Mouse (Mus musculus): ENCODE results near the gene Mterf4. TPM values are rescaled to one million over a fixed set of nuclear protein-coding genes. Genes with fewer than 3 reads are reported as not detected.
"Not testable (repeated sequence)": the region's sequence is repeated elsewhere in the genome, so short reads cannot be mapped to it uniquely, and the experiment has no call there.

Mterf4 gene
- polyA plus RNA-seq, 2 experiments = 20.3 to 23.6 TPM

DNA sequence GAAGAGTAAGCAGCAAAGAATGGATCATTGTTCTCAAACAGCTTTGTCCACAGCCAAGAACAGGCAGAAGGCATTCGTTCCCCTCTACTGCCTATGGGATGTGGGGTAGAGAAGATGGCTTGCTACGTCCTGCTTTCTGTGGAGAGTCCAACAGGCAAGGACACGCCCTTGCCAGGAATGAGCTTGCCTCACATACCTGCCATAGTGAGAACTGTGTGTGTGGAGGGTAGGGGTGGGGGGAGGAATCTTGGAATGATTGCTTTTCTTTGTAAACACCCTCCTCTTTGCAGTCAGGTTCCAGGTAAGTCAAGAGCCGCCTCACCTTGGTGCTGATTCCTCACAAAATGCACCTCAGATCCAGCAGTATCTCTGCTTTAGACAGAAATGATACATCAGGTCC lies 5.9 kb downstream of the Mterf4 start:
- Histone ChIP-seq H3K4me3 (replicated peaks; ENCODE audit: low read length) (no peak overlapping the region), H3K4me1 (ENCODE audit: control insufficient read depth, insufficient read depth, low read length) (peaks cover 2% of the 10 kb centered on the region; the same call in 1 of the 2 replicates), H3K27me3 (ENCODE audit: control insufficient read depth, insufficient read depth, low read length) (no peaks in the 10 kb centered on the region), H3K4me2 (replicated peaks; ENCODE audit: low read depth, low read length, severe bottlenecking) (no peak overlapping the region), H3K9ac (ENCODE audit: low read depth, low read length, severe bottlenecking) (no peak overlapping the region), H3K9me3 (ENCODE audit: control insufficient read depth, low read length) (no peaks in the 10 kb centered on the region), H3K36me3 (ENCODE audit: control insufficient read depth, insufficient read depth, low read length) (peaks cover 86% of the 10 kb centered on the region), H3K27ac (replicated peaks; ENCODE audit: low read depth, low read length) (no peak overlapping the region)
- 80% methylated on average over 4 of the region's 4 CpGs for WGBS
- DNase-seq (ENCODE audit: low spot score) (no peak), ATAC-seq (ENCODE audit: low FRiP score, low read depth) (no peak)
- no peak for TF ChIP-seq POLR2A (IDR thresholded peaks at IDR 0.05; ENCODE audit: borderline replicate concordance, extremely low read depth, insufficient read depth, insufficient read length)

DNA sequence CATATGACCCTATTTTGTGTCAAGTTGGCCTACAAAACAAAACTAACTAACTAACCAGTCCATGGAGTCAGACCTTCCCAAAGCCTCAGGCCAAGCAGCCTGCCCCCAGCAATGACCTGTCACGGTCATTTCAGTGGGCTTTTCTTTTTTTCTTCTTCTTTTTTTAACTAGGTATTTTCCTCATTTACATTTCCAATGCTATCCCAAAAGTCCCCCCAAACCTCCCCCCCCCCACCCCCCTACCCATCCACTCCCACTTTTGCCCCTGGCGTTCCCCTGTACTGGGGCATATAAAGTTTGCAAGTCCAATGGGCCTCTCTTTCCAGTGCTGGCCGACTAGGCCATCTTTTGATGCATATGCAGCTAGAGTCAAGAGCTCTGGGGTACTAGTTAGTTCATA lies 11.2 kb downstream of the Mterf4 start:
- not testable (repeated sequence) for DNase-seq (ENCODE audit: low spot score); H3K9ac ChIP-seq (ENCODE audit: low read depth, low read length, severe bottlenecking); H3K4me3 ChIP-seq (replicated peaks; ENCODE audit: low read length); H3K27ac ChIP-seq (replicated peaks; ENCODE audit: low read depth, low read length); H3K4me2 ChIP-seq (replicated peaks; ENCODE audit: low read depth, low read length, severe bottlenecking); H3K27me3 ChIP-seq (ENCODE audit: control insufficient read depth, insufficient read depth, low read length); ATAC-seq (ENCODE audit: low FRiP score, low read depth); H3K9me3 ChIP-seq (ENCODE audit: control insufficient read depth, low read length); H3K4me1 ChIP-seq (ENCODE audit: control insufficient read depth, insufficient read depth, low read length)
- 88% methylated on average over 3 of the region's 3 CpGs for WGBS
- peaks cover 74% of the 10 kb centered on the region for H3K36me3 ChIP-seq (ENCODE audit: control insufficient read depth, insufficient read depth, low read length)

DNA sequence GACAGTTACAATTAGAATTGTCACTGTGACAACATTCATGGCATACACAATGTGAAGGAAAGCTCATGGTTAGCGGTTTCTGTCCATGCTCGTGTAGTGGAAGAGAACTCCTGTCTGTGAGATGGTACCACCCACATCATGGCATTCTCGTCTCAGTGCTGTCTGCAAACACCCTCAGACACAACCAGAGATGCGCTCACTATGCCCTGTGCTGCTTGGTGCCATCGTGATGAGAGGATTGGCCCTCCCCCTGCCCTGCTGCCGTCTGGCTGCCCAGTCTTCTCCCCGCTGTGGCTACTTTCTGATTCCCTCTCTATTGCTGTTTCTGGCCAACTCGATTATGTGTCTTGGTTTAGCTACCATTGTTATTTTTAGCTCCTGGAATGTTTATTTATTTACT lies 13.7 kb downstream of the Mterf4 start:
- no peak for TF ChIP-seq POLR2A (IDR thresholded peaks at IDR 0.05; ENCODE audit: borderline replicate concordance, extremely low read depth, insufficient read depth, insufficient read length)
- no peak overlapping the region for H3K9ac ChIP-seq (ENCODE audit: low read depth, low read length, severe bottlenecking)
- peaks cover 70% of the 10 kb centered on the region for H3K36me3 ChIP-seq (ENCODE audit: control insufficient read depth, insufficient read depth, low read length)
- H3K27me3 ChIP-seq (ENCODE audit: control insufficient read depth, insufficient read depth, low read length) = no peaks in the 10 kb centered on the region
- ATAC-seq (ENCODE audit: low FRiP score, low read depth) (no peak), DNase-seq (ENCODE audit: low spot score) (no peak)
- H3K4me1 ChIP-seq (ENCODE audit: control insufficient read depth, insufficient read depth, low read length) = no peaks in the 10 kb centered on the region
- H3K4me2 ChIP-seq (replicated peaks; ENCODE audit: low read depth, low read length, severe bottlenecking) = no peak overlapping the region
- no peak overlapping the region for H3K4me3 ChIP-seq (replicated peaks; ENCODE audit: low read length)
- no peak overlapping the region for H3K27ac ChIP-seq (replicated peaks; ENCODE audit: low read depth, low read length)
- 80% methylated on average over 8 of the region's 8 CpGs for WGBS
- H3K9me3 ChIP-seq (ENCODE audit: control insufficient read depth, low read length) = no peaks in the 10 kb centered on the region

DNA sequence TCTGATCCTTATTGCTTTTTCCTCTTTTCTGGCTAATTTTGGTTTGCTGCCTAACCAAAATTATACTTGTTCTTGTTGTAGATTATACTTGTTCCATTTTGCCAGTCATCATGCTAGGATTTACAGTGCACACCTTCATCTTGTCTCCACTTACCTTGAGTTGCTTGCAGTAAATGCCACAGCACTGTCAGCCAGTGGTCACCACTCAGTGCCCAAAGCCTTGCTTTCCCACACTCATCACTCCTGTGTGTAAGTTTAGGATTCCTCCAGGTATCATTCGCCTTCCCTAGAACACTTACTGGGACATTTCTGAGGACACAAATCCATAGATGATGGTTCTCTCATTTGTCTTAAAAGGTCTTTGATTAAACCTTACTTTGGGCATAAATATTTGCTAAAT lies 14.1 kb downstream of the Mterf4 start:
- peaks cover 70% of the 10 kb centered on the region for H3K36me3 ChIP-seq (ENCODE audit: control insufficient read depth, insufficient read depth, low read length)
- TF ChIP-seq POLR2A (IDR thresholded peaks at IDR 0.05; ENCODE audit: borderline replicate concordance, extremely low read depth, insufficient read depth, insufficient read length) = no peak
- no peak overlapping the region for H3K27ac ChIP-seq (replicated peaks; ENCODE audit: low read depth, low read length)
- WGBS = 95% methylated on average over 1 of the region's 1 CpGs
- H3K27me3 ChIP-seq (ENCODE audit: control insufficient read depth, insufficient read depth, low read length) = no peaks in the 10 kb centered on the region
- H3K4me3 ChIP-seq (replicated peaks; ENCODE audit: low read length) = no peak overlapping the region
- no peaks in the 10 kb centered on the region for H3K9me3 ChIP-seq (ENCODE audit: control insufficient read depth, low read length)
- no peak overlapping the region for H3K9ac ChIP-seq (ENCODE audit: low read depth, low read length, severe bottlenecking)
- ATAC-seq (ENCODE audit: low FRiP score, low read depth) (no peak), DNase-seq (ENCODE audit: low spot score) (no peak)
- no peak overlapping the region for H3K4me2 ChIP-seq (replicated peaks; ENCODE audit: low read depth, low read length, severe bottlenecking)
- H3K4me1 ChIP-seq (ENCODE audit: control insufficient read depth, insufficient read depth, low read length) = no peaks in the 10 kb centered on the region

DNA sequence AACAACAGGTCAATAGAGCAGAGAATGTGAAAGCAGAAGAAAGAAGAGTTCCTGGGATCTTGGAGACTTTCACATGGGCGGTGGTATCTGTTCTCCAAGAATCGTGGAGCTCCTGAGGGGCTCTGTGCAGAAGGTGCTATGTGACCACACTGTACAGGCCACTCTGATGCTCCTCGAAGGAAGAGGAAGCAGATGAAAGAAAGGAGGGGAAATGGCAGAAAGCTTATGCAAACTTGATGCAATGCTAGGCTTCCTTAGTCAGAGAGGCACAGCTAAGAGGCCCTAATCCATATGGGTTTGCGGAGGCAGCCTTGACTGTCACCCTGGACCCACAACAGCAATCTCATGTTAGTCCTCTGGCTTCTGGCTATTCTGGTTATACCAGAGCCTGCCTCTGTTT lies 14.8 kb downstream of the Mterf4 start:
- H3K27me3 ChIP-seq (ENCODE audit: control insufficient read depth, insufficient read depth, low read length) = no peaks in the 10 kb centered on the region
- no peak overlapping the region for H3K9ac ChIP-seq (ENCODE audit: low read depth, low read length, severe bottlenecking)
- no peak for TF ChIP-seq POLR2A (IDR thresholded peaks at IDR 0.05; ENCODE audit: borderline replicate concordance, extremely low read depth, insufficient read depth, insufficient read length)
- no peak overlapping the region for H3K27ac ChIP-seq (replicated peaks; ENCODE audit: low read depth, low read length)
- DNase-seq (ENCODE audit: low spot score) (no peak), ATAC-seq (ENCODE audit: low FRiP score, low read depth) (no peak)
- H3K4me3 ChIP-seq (replicated peaks; ENCODE audit: low read length) = no peak overlapping the region
- peaks cover 70% of the 10 kb centered on the region for H3K36me3 ChIP-seq (ENCODE audit: control insufficient read depth, insufficient read depth, low read length)
- no peaks in the 10 kb centered on the region for H3K9me3 ChIP-seq (ENCODE audit: control insufficient read depth, low read length)
- H3K4me2 ChIP-seq (replicated peaks; ENCODE audit: low read depth, low read length, severe bottlenecking) = no peak overlapping the region
- 81% methylated on average over 4 of the region's 4 CpGs for WGBS
- no peaks in the 10 kb centered on the region for H3K4me1 ChIP-seq (ENCODE audit: control insufficient read depth, insufficient read depth, low read length)

DNA sequence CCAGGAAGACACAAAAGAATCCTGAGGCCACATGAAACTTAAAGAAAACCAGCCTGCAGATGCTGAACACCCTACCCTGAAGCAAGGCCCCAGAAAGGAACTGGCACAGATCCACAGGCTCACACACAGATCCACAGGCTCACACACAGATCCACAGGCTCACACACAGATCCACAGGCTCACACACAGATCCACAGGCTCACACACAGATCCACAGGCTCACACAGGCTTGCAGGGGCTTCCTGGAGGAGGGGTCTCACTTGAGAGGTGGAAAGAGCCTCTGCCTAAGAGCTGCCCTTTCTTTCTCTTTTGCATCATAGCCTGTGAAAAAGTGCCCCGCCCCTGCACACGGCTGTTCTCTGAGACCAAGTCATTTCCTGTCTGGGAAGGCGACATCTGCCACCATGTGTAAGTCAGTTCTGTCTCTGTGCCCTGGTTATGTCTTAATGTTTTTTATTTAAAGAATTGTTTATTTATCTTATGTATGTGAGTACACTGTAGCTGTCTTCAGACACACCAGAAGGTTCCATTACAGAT lies 16.0 kb downstream of the Mterf4 start:
- H3K4me2 ChIP-seq (replicated peaks; ENCODE audit: low read depth, low read length, severe bottlenecking) = no peak overlapping the region
- H3K27me3 ChIP-seq (ENCODE audit: control insufficient read depth, insufficient read depth, low read length) = no peaks in the 10 kb centered on the region
- H3K9me3 ChIP-seq (ENCODE audit: control insufficient read depth, low read length) = no peaks in the 10 kb centered on the region
- H3K27ac ChIP-seq (replicated peaks; ENCODE audit: low read depth, low read length) = no peak overlapping the region
- H3K9ac ChIP-seq (ENCODE audit: low read depth, low read length, severe bottlenecking) = no peak overlapping the region
- 59% methylated on average over 3 of the region's 3 CpGs for WGBS
- DNase-seq (ENCODE audit: low spot score) (no peak), ATAC-seq (ENCODE audit: low FRiP score, low read depth) (no peak)
- H3K36me3 ChIP-seq (ENCODE audit: control insufficient read depth, insufficient read depth, low read length) = peaks cover 74% of the 10 kb centered on the region
- H3K4me3 ChIP-seq (replicated peaks; ENCODE audit: low read length) = no peak overlapping the region
- no peak for TF ChIP-seq POLR2A (IDR thresholded peaks at IDR 0.05; ENCODE audit: borderline replicate concordance, extremely low read depth, insufficient read depth, insufficient read length)
- no peaks in the 10 kb centered on the region for H3K4me1 ChIP-seq (ENCODE audit: control insufficient read depth, insufficient read depth, low read length)

All from limb, embryonic 14.5 days (tissue).